Mouse (Mus musculus) fibroblast of lung, adult 2 months (primary cell): ENCODE data around the gene Htr1b.

ENCODE experiments used
- DNase-seq: peaks from one replicate; pipeline ENCODE4 v3.0.0-alpha.2; 2011; ENCODE audit warnings: low read depth

Htr1b gene

GRCm38 (mm10) chr9:81633437-81633973 is at the start of gene Htr1b:
Gene Htr1b, minus strand, starts transcription at chr9:81633828.
- no peak for DNase-seq

- DNase-seq, result no peak
Measured at GRCm38 (mm10) chr9:81676716-81677115, 43.1 kb upstream of the Htr1b start.

- DNase-seq, result no peak
Measured at GRCm38 (mm10) chr9:81637486-81637885, 3.9 kb upstream of the Htr1b start.

GRCm38 (mm10) chr9:81635109-81635508 is 1.5 kb upstream of the Htr1b start:
- DNase-seq, result no peak

GRCm38 (mm10) chr9:81634163-81634562 is 535 bp upstream of the Htr1b start:
- DNase-seq, result no peak

- DNase-seq, result no peak
Measured at GRCm38 (mm10) chr9:81632736-81633436, 742 bp downstream of the Htr1b start.

GRCm38 (mm10) chr9:81632191-81632735 is 1.4 kb downstream of the Htr1b start:
- DNase-seq, result no peak

GRCm38 (mm10) chr9:81631581-81632091 is 2.0 kb downstream of the Htr1b start:
- DNase-seq, result no peak

GRCm38 (mm10) chr9:81626899-81627606 is 6.6 kb downstream of the Htr1b start:
- no peak for DNase-seq

- no peak for DNase-seq
Measured at GRCm38 (mm10) chr9:81625898-81626297, 7.7 kb downstream of the Htr1b start.

- no peak for DNase-seq
Measured at GRCm38 (mm10) chr9:81622873-81623272, 10.8 kb downstream of the Htr1b start.

- no peak for DNase-seq
Measured at GRCm38 (mm10) chr9:81611022-81611421, 22.6 kb downstream of the Htr1b start.
